Mouse (Mus musculus) megakaryocyte progenitor cell, adult 5-6 weeks (primary cell): ENCODE results near the gene Ppp4r3a. TPM values are rescaled to one million over a fixed set of nuclear protein-coding genes. Genes with fewer than 3 reads are reported as not detected.

ENCODE experiments used
- ATAC-seq: replicated peaks from 2 replicates; pipeline ENCODE4 v1.8.0; 2016; ENCODE audit warnings: mild to moderate bottlenecking, moderate TSS enrichment, inconsistent platforms; ENCODE audit not compliant: poor library complexity
- total RNA-seq, 2 experiments: library from RNA; stranded (forward) in 1 of 2; stranded (reverse) in 1 of 2; fragments of 157-497, 149-512 nt in 1 of 2; fragments of 200-1000 nt in 1 of 2; gene quantifications; 2 replicates each; pipeline versions ENCODE4 v1.2.3 to v1.2.4; 2015 to 2017

Ppp4r3a gene
- total RNA-seq, 2 experiments from 2014 or later, result 114 to 116 TPM

DNA sequence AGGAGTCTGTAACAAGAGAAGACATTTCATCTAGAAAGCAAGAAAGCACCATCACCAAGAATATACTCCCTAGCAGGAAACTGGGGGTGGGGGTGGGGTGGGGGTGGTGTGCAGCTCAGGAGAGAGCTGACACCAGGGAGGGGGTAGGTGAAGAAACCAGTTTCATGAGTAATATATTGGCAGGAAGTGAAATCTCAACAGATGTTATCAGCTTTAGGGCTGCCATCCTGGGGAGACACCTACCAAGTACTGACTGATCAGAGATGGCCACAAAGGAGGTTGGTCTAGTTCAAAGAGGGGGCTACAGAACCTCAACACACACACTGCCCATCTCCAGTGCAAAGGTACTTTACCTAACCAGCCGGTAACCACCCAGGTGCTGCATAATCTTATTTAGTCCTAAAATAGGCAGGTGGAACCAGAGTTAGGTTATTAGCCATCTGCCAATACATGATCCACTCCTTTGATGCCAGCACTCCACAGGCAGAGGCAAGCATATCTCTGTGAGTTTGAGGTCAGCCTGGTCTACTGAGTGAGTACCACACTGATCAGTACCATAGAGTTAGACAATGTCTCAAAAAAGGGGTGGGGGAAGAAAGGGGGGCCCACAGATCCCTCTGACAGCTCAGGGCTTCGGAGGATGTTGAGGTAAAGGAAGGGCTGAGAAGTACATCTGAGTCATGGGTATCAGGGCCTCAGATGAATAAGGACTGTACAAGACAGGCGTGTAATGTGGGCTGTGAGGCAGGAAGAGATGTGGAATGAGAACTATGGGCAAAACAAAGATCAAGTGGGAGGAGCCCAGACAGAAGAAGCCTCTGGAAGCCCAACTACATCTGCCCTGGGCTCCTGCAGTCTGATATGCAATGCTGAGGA lies 89.1 kb downstream of the Ppp4r3a start:
- ATAC-seq, result no peak

DNA sequence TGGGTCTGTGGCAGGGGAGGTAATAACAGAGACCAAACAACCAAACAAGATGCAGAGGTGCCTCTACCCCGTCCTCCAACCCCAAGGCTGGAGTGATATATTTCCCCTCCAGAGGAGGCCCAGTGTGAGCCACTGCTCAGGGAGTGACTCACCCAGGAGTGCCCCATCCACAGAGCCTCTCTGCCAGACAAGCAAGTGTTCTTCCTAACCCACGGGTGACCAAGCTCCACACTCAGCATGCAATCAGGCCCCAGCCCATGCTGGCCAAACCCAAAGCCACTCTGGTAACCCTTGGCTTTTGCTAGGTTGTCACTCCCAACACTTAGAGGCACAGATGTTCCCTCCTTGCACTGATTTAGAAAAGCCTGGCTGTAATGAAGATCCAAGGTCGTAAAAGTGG lies 90.4 kb downstream of the Ppp4r3a start:
- no peak for ATAC-seq

DNA sequence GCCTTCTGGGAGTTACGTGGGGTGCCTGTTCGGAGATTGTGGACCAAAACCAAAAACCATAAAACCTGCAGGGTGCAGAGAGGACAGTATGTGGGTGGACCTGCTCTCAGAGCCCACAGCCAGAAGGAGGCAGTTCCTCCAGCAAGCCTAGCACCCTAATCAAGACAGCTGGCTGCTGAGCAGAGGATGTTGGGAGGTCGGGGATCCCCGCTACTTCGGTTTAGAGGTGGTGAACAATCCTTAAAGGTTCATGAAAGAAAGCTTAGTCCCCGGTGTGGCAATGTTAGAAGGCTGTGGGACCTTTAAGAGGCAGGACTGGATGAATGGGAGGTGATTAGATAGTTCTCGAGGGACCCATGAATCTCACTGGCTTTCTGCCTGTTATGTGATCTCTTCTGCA lies 91.0 kb downstream of the Ppp4r3a start:
- ATAC-seq, result no peak

DNA sequence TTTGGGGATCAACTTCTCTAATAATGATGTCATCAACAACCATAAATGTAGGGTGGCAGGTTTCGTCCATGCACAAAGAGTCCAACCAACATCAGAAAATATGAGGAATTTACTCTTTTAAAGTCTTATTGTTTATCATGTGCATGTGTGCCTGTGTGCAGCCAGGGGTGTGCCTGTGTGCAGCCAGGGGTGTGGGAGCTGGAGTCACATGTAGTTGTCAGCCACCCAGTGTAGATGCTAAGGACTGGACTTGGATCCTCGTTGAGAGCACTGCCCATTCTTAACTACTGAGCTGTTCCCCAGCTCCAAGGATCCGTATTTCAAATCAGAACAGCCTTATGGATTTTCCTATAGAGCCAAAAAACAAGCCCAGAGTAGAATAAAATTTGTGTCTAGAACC lies 92.4 kb downstream of the Ppp4r3a start:
- ATAC-seq, result no peak

DNA sequence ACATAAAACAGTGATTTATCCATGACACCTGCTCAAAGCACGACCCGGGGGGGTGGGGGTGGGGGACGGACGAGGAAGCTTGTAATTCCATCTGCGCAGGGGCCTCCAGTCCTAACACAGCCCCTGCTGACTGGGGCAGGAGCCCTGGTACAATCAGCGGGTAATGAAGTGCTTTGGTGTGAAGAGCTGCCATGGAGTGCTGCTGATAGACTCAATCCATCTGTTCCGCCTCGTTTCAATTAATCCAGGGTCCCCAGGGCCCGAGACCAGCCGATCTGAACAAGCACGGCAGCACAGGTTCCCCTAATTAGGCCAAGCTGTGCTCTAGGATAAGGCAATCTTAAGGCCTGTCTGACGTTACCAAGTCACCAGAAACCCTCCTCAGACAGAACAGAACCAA lies 93.2 kb downstream of the Ppp4r3a start:
- no peak for ATAC-seq

- peak; percentile 58 for ATAC-seq
These were observed 93.7 kb downstream of the Ppp4r3a start for GRCm38 (mm10) chr12:100989780-100990288.

Other genes starting within 250 kb of the Ppp4r3a start
- 0.37 and 0.39 TPM in 2 replicates for gene Gpr68, start 175.5 kb downstream of the Ppp4r3a start, total RNA-seq (2015)
- gene Gpr68, start 175.5 kb downstream of the Ppp4r3a start, total RNA-seq (2017), result 0.08 and 1.1 TPM in 2 replicates
- 29.2 and 42.9 TPM in 2 replicates for gene Ccdc88c, start 54.6 kb downstream of the Ppp4r3a start, total RNA-seq (2015)
- 78.9 and 97.7 TPM in 2 replicates for gene Ccdc88c, start 54.6 kb downstream of the Ppp4r3a start, total RNA-seq (2017)